Mouse (Mus musculus) lung, postnatal 14 days (tissue): ENCODE measurements at regions not wholly inside any gene's neighbourhood (a gene's known extent, or its start where the extent isn't known, plus 50 kb on each side); places are given as distances from the start of the nearest gene placed in this dataset.
A peak's percentile ranks its signal among the peaks of the same experiment; 100 is the strongest.

ENCODE experiments used
- DNase-seq: peaks from one replicate; pipeline ENCODE4 v3.0.0; 2021

DNA sequence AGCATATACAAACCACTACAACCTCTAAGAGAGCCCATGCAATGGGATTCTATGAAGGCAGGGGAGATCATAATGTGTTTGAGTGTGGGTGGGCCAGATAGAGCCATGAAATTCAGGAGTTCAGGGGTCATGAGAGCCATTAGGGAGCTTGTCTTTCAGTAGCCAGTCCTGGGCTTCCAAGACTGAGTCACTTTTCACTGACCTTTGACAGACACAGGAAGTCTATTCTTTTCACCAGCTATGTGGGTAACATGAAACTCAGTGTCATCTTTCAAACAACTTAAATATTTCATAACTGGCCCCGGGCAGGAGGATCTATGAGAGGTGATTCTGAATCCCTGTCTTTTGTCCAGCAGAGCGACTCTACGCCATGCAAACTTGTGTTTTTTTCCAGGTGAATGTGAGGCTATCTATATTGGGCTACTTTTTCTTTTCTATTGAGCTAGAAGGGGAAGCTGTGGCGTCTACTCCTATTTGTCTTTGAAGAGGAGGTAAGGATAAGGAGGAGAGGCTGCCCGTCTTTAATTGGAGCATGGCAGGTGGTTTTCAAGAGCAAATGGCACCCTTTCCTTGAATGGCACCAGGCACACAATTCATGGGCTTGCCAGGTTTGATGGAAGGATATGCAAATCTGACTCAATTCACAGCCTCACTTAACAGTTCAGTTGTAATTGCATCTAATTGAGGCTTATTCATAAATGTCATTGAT is 95.6 kb upstream of the Chd2 start:
- DNase-seq, result no peak

GRCm38 (mm10) chr7:73635422-73635821 is 93.8 kb upstream of the Chd2 start:
- no peak for DNase-seq

DNA sequence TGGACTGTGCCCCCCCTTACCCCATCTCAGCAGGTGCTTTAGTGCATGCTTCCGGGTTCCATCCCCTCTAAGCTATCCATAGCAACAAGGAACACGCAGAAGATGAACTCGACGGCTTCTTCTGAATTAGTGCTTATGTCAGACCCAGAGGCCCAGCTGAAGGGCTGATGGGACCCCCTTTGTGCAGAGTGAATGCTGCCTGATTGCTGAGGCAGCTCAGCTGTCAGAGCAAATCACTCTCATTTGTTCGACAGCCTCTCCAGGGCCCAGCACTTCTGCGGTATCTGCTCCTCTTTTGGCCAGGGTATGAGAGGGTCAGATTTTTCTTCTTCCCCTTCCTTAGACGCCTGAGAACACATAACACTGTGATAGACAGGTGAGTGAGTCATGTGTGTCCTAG is 89.2 kb upstream of the Chd2 start:
- no peak for DNase-seq

DNA sequence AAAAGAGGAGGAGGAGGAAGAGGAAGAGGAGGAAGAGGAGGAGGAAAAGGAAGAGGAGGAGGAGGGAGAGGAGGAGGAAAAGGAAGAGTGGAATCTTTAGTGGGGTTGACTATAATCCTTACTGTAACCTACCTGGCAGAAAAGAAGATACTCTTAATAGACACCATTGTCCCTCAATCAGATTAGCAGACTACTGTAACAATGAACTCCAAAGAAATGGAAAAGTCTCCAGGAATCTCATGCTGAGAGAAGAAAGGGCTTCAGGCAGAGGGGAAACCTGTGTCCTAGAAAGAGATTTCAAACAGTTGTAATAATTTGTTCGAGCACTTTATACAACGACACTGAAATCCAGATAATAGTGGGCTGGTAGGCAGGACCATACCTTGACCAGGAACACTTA is 87.6 kb upstream of the Chd2 start:
- no peak for DNase-seq

DNA sequence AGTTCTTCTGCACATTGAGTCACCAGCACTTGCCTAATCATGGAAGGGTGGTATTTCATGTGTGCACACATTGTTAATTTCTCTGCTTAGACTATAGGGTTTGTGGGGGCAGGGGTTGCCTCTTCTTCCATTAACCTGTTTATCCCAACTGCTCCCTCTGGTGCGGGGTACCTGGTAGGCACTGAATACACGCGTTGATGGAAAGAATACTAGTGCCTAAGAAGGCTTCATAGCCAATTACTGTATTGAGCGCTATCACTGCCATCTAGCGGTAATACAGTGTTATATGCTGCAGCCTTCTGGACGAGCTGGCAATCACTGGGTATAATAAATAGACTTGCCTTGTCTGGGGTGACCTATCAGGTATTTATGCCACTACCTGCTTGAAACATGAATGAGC is 86.4 kb upstream of the Chd2 start:
- DNase-seq, result peak; percentile 75

DNA sequence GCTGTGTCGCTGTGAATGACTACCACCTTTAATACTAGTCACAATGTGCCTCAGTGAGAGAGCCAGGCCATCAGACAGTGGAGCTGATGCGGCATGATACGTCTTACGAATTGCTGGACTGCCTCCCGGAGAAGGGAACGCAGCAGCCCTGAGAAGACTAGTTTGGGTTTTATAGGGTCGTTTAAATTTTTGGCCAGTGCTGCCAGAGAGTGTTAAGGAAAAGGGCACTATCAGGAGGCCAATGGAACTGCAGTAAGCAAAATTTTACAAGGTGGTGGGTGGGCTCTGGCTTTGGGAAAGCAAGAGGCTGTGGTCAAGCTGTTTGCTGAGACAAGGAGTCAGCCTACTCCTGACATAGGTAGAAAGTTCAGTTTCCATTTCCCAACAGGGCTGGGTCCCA is 84.7 kb upstream of the Chd2 start:
- DNase-seq, result no peak

GRCm38 (mm10) chr7:73625651-73626050 is 84.0 kb upstream of the Chd2 start:
- DNase-seq, result no peak

DNA sequence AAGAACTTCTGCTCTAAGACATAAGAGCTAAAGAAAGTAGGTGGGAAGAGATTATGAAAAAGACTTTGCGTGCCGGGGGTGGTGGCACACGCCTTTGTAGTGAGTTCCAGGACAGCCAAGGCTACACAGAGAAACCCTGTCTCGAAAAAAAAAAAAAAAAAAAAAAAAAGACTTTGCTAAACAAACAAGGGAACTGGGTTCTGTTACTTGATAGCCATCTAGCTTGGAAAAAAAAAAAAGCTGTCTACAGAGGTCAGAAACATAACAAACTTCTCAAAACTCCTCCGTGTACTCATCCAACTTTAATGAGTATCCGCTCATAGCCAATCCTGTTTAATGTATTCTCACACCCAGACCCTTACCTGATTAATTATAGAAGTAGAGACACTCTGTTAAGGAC is 83.4 kb upstream of the Chd2 start:
- DNase-seq, result no peak

DNA sequence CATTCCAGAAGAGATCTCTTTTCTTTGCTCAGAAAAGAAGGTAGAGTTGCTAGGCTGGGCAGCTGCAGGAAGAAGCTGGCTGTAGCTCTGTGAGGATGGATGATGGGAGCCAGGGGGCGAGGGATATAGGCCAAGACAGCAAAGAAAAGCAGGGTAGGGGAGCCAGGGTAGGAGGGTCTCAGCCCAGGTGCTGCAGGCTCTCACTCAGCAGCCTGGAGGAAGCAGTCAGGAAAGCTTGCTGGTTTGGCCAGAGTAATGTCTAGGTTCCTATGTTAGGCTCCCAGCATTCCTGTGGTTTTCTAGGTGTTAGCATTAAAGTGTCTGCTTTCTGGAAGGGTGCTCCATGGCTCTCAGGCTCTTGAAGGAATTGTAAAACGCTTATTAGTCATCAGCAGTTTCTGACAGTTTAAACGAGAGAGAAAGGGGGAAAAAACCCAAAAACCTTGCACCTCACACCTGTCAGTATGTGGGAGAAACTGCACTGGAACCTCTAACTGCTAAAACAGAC is 82.5 kb upstream of the Chd2 start:
- DNase-seq, result no peak

DNA sequence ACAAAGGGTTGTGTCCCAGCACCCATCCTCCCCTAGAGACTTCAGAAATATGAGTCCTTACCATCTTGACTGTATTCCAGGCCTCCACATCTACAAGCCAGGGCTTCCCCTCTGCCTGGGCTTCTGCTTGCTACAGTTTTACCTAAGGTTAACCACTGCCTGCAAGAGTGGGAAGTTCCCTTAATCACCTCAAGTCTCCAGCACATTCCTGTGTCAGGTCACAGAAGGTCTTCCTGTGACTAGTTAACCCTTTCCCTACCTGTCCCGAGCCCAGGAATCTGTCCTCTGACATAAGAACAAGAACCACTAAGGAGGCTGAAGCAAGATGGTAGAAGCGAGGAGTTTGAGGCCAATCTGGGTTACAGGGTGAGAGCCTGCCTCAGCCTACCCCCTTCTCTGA is 80.8 kb upstream of the Chd2 start:
- DNase-seq, result no peak

DNA sequence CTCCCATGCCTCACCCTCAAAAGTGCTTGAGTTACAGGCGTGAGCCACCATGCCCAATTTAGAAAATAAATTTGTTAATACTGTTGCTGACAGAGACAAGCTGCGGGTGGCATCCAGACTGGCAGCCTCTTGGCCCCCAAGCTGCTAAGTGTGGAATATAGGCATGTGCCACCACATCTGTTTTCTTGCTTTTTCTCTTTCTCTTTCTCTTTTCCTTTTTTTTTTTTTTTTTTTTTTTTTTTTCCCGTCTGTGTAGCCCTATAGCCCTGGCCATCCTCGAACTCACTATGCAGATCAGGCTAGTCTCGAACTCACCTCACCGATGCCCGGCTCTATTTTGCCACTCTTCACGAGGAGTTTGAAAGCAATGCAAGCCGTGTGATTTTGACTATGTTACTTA is 78.7 kb upstream of the Chd2 start:
- DNase-seq, result no peak

- no peak for DNase-seq
Measured at GRCm38 (mm10) chr7:73618758-73619416, 77.3 kb upstream of the Chd2 start.

DNA sequence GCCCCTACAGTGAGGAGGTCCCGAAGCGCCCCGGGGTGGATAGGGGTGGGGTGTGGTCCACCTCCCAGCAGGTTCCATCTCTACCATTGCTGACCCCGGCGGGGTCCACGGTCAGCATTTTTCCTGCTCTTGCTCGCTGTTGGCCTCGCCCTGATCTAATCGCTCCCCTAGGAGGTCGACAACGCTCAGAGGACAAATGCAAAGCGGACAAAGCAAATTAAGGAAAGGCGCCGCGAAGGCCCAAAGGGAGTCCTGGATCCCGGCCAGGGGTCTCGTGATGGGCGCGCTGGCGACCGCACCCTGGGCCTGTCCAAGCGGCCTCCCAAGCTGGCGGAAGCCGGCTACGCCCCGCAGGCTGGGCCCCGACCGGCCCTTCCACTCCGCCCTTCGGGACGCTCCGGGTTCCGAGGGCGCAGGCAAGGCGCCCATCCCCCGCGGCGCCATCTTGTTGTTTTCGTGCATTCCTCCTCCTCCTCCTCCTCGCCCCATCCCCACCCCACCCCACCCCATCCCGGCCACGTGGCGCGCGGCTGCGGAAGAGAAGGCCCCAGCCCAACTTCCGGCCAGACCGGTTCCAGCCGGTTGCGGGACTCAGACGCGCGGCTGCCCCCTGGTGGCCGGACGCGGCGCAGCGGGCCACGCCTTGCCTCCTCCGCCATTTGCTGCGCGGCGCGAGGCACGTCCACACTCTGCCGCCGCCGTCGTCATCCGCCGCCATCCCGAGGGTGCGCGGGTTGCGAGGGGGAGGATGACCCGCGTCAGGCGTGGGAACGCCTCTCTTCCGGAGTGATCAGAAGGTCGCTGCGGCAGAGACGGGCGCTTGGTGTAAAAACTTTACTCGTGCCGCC is 76.5 kb upstream of the Chd2 start:
- peak; percentile 99 for DNase-seq

DNA sequence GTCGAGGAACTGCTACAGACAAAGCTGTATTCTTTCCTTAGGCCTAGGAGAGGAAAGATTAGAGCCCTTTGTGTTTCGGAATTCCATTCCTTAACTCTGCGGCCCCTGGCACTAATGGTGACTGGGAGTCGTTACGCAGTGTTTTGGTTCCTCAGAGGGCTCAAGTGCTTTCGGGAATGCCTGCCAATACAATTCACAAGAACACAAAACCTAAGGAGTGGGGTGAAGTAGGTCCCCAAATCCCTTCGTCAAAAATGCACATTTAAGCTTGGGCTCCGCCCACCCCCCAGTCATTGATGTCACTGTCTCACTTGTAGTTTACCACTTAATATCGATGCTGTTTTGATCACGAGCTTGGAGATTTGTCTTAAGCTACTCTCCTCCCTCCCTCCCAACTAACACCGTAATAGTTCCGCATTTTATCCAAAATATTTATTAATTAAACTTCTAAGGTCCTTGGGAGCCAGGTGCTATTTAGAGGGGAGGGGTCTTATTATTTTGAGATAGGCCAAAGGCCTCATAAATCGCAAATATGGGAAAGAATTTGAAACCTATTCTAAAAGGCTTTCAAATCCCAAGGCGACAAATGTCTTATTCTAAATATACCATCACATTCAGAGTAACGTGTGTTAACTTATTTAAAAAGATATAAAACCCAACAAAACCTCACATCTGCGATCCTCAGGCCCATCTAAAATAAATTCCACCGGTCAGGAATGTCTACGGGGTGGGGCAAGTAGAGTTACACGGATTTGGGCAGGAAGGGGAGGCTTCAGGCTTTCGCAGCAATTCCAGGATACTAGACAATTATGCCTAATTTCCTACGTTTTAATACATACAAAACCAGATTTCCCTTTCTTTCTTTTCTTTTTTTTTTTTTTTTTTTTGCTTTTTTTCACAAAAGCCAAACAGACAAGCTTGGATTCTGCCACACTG is 75.6 kb upstream of the Chd2 start:
- peak; percentile 61 for DNase-seq

DNA sequence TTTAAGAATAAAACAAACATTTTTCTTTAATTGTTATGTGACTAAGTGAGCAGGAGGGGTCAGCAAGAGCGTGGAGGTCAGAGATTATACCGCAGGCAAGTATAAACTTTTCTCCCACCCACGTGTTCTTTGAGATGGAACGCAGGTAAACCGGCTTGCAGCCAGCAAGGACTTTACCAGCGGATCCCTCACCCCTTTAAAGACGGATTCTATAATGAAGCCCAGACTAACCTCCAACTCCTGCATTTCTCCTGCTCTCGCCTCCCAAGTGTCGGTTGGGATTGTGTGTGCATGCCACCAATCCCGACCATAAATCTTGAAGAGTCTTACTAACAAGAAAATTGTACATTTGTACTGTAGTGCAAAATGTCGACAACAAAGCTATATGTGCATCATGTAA is 74.4 kb upstream of the Chd2 start:
- no peak for DNase-seq

GRCm38 (mm10) chr7:73614840-73615555 is 73.4 kb upstream of the Chd2 start:
- DNase-seq, result no peak

- DNase-seq, result no peak
Measured at GRCm38 (mm10) chr7:73614341-73614740, 72.7 kb upstream of the Chd2 start.

DNA sequence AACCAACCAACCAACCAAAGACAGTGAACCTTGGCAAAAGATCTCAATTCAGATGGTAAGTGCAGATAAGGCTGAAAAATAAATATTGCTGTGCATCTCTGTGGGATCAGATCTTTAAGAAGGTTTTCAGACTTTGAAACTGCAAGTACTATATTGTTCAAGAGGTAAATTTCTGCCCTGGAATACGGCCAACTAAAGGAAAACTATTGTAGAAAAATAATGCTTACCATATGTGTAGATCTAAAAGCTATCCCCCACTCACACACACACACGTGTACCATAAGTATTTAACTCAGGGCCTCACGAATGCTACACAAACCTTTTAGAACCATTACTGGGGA is 71.1 kb upstream of the Chd2 start:
- DNase-seq, result no peak

GRCm38 (mm10) chr7:73611866-73612751 is 70.5 kb upstream of the Chd2 start:
- no peak for DNase-seq

DNA sequence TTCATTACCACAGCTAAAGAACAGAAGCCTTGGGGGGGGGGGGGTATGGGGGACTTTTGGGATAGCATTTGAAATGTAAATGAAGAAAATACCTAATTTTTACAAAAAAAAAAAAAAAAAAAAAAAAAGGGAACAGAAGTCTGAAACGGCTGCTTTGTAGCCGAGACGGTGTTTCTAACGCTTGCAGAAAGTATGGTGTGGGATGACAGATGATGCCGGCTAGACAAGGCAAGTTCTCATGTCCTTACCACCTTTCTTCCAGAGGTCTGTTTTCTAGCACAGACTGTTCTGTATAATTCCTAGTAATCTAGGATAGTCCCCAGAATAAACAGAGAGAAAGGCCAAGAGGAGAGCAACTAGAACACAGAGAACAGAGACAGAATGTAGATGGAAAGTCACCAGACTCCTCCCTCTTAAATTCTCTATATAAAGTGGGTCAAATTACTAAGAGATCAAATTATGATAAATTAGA is 67.2 kb upstream of the Chd2 start:
- DNase-seq, result no peak
